Mouse (Mus musculus): Measurements from ENCODE around the gene Defb43. TPM values are rescaled to one million over a fixed set of nuclear protein-coding genes. Genes with fewer than 3 reads are reported as not detected.

Gene Defb43
- polyA plus RNA-seq, 1 experiment from 2014 or later: not detected

DNA sequence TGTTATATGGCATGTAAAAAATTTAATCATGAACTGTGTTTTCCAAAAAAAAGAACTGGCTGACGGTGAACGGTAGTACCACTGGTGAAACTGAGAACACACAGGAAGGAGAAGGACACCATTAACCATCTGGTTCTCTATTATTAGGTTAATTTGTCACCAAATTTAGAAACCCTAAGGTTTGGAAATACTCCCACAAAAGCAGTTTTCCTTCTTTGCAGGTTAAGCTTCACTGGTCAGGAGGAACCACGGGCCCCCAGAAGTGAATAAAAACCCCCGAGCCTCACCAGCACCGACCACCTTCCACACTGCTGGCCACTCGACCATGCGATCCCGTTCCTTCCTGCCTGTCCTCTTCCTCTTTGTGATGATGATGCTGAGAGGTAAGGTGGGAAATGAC lies 13.8 kb upstream of the Defb43 start, which contains the start of gene Defb47:
TSS of gene Defb47 (plus strand) at position 301 of the 400 bp plus-strand sequence.
- Histone ChIP-seq H3K27me3 (ENCODE audit: control insufficient read depth, insufficient read depth, low read depth, low read length) (no peaks in the 10 kb centered on the region), H3K4me1 (ENCODE audit: control insufficient read depth, insufficient read depth, low read length) (no peaks in the 10 kb centered on the region), H3K27ac (ENCODE audit: low read length) (no peak within 1 kb of the TSS), H3K9ac (ENCODE audit: low read depth, low read length) (no peak within 1 kb of the TSS), H3K4me2 (ENCODE audit: low read length) (no peak within 1 kb of the TSS), H3K36me3 (ENCODE audit: control insufficient read depth, insufficient read depth, low read length) (no peaks in the 10 kb centered on the region), H3K9me3 (replicated peaks; ENCODE audit: control insufficient read depth, low read length, poor library complexity, severe bottlenecking) (no peaks in the 10 kb centered on the region), H3K4me3 (ENCODE audit: low read depth, low read length) (no peak within 1 kb of the TSS)
- ATAC-seq: no peak
- WGBS: 86% methylated on average over 8 of the region's 8 CpGs

DNA sequence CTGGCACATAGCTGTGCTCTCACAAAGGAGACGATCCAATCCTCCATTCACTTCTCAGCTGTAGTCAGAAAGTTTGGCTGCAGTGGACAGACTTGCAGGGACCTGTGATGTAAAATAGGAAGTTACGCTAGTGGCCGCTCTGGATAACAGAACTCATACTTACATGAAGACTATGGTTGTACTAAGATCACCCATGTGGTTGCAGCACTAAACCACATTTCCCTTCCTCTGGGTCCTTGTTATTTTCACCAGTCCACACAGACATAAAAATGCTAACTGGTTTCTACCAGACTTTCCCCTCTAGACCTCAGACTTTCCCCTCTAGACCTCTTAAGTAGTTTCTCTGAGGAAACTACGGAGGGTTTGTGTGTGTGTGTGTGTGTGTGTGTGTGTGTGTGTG lies 12.6 kb upstream of the Defb43 start:
- H3K4me3 ChIP-seq (ENCODE audit: low read depth, low read length): no peak overlapping the region
- no peak overlapping the region for H3K4me2 ChIP-seq (ENCODE audit: low read length)
- H3K9me3 ChIP-seq (replicated peaks; ENCODE audit: control insufficient read depth, low read length, poor library complexity, severe bottlenecking): no peaks in the 10 kb centered on the region
- H3K27ac ChIP-seq (ENCODE audit: low read length): no peak overlapping the region
- no peak overlapping the region for H3K9ac ChIP-seq (ENCODE audit: low read depth, low read length)
- WGBS: 96% methylated on average over 4 of the region's 4 CpGs
- no peak for ATAC-seq
- H3K36me3 ChIP-seq (ENCODE audit: control insufficient read depth, insufficient read depth, low read length): no peaks in the 10 kb centered on the region
- H3K4me1 ChIP-seq (ENCODE audit: control insufficient read depth, insufficient read depth, low read length): no peaks in the 10 kb centered on the region
- no peaks in the 10 kb centered on the region for H3K27me3 ChIP-seq (ENCODE audit: control insufficient read depth, insufficient read depth, low read depth, low read length)

DNA sequence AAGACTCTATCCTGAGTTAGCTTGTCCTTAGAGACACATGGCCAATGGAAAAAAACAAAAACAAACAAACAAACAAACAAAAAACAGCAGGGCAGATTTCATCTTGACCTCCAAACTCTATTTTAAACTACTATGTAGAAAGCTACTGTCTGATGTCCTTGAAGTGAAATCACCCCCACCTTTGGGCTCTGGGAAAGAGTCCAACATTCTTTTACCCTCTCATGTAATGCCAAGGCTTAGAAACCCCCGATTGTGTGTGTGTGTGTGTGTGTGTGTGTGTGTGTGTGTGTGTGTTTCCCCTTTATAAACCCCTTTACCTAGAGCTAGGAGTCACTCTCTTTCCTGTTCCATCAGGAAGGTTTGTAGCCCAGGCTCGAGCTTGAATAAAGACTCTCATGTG lies 9.0 kb upstream of the Defb43 start:
- Histone ChIP-seq H3K4me1 (ENCODE audit: control insufficient read depth, insufficient read depth, low read length) (no peaks in the 10 kb centered on the region), H3K4me2 (ENCODE audit: low read length) (no peak overlapping the region), H3K27me3 (ENCODE audit: control insufficient read depth, insufficient read depth, low read depth, low read length) (no peaks in the 10 kb centered on the region), H3K9ac (ENCODE audit: low read depth, low read length) (no peak overlapping the region), H3K9me3 (replicated peaks; ENCODE audit: control insufficient read depth, low read length, poor library complexity, severe bottlenecking) (no peaks in the 10 kb centered on the region), H3K4me3 (ENCODE audit: low read depth, low read length) (no peak overlapping the region), H3K36me3 (ENCODE audit: control insufficient read depth, insufficient read depth, low read length) (no peaks in the 10 kb centered on the region), H3K27ac (ENCODE audit: low read length) (no peak overlapping the region)
- no peak for ATAC-seq
- WGBS: 76% methylated on average over 2 of the region's 2 CpGs

DNA sequence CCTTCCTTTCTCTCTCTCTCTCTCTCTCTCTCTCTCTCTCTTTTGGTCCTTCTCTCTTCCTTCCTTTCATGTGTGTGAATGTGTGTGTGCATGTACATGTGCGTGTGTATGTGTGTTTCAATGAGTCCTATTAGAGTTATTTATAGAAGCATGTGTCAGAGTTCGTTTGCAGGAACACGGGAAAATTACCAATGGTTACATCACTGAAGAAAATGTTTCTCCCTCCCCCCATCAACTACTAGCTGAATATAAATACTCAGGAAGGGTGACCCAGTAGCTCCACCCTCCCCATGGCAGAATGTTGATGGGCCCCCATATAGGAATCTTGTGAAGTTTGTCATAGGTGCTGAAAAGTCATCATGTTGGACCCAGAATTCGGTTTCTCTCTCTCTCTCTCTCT lies 1.5 kb downstream of the Defb43 start:
- WGBS: 90% methylated on average over 4 of the region's 4 CpGs
- H3K27ac ChIP-seq (ENCODE audit: low read length): no peak overlapping the region
- no peaks in the 10 kb centered on the region for H3K36me3 ChIP-seq (ENCODE audit: control insufficient read depth, insufficient read depth, low read length)
- no peak overlapping the region for H3K4me2 ChIP-seq (ENCODE audit: low read length)
- no peaks in the 10 kb centered on the region for H3K4me1 ChIP-seq (ENCODE audit: control insufficient read depth, insufficient read depth, low read length)
- H3K9me3 ChIP-seq (replicated peaks; ENCODE audit: control insufficient read depth, low read length, poor library complexity, severe bottlenecking): no peaks in the 10 kb centered on the region
- H3K27me3 ChIP-seq (ENCODE audit: control insufficient read depth, insufficient read depth, low read depth, low read length): no peaks in the 10 kb centered on the region
- H3K4me3 ChIP-seq (ENCODE audit: low read depth, low read length): no peak overlapping the region
- ATAC-seq: no peak
- H3K9ac ChIP-seq (ENCODE audit: low read depth, low read length): no peak overlapping the region

DNA sequence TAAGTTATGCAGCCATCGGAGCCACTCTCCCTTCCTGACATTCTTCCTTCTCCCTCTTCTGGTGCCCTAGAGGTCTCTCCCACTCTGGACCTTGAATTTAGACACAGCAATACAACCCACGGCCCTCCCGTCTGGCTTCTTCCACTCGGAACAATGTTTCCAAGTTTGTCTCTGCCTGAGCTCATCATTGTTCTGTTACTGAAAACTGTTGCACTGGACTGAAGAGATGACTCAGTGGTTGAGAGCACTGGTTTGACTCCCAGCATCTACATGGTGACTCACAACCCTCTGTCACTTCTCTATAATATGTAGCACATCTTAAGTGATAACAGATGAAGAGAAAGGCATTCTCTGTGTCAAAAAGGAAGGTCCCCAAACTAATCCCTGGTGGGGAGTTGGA lies 3.1 kb downstream of the Defb43 start:
- H3K9me3 ChIP-seq (replicated peaks; ENCODE audit: control insufficient read depth, low read length, poor library complexity, severe bottlenecking): no peaks in the 10 kb centered on the region
- no peak overlapping the region for H3K4me2 ChIP-seq (ENCODE audit: low read length)
- no peak for ATAC-seq
- H3K27me3 ChIP-seq (ENCODE audit: control insufficient read depth, insufficient read depth, low read depth, low read length): no peaks in the 10 kb centered on the region
- H3K36me3 ChIP-seq (ENCODE audit: control insufficient read depth, insufficient read depth, low read length): no peaks in the 10 kb centered on the region
- H3K4me3 ChIP-seq (ENCODE audit: low read depth, low read length): no peak overlapping the region
- no peak overlapping the region for H3K9ac ChIP-seq (ENCODE audit: low read depth, low read length)
- 88% methylated on average over 4 of the region's 4 CpGs for WGBS
- H3K4me1 ChIP-seq (ENCODE audit: control insufficient read depth, insufficient read depth, low read length): no peaks in the 10 kb centered on the region
- no peak overlapping the region for H3K27ac ChIP-seq (ENCODE audit: low read length)

DNA sequence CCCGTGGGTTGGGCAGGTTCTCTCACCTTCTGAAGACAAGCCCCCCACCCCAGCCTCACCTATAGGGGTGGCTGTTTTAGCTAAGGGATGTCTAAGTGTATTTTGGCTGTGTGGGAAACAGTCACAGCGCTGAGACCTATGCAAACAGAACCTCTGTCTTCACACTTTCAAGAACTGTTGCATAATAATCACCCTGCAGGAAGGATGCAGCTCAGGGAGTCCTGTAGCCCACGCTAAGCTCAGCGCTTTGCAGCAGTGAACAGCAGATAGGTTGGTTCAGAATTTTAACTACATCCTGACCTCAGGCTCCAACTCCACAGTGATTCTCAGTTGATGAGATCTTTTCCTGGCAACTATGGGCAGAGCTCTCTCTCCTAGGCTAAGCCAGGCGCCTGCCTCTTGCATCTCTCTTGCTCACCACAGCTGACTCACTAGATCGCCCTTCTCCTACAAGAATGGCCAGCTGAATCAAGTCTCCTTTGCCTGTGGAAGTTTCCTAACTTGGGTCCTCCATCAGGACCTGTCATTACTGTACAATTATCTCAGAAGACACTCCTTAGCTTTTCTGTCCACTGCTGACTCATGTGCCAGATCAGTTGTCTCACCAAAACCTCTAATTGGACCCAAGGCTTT lies 9.1 kb downstream of the Defb43 start:
- no peaks in the 10 kb centered on the region for H3K4me1 ChIP-seq (ENCODE audit: control insufficient read depth, insufficient read depth, low read length)
- no peak overlapping the region for H3K4me3 ChIP-seq (ENCODE audit: low read depth, low read length)
- H3K9ac ChIP-seq (ENCODE audit: low read depth, low read length): no peak overlapping the region
- ATAC-seq: no peak
- no peak overlapping the region for H3K27ac ChIP-seq (ENCODE audit: low read length)
- H3K9me3 ChIP-seq (replicated peaks; ENCODE audit: control insufficient read depth, low read length, poor library complexity, severe bottlenecking): no peaks in the 10 kb centered on the region
- no peaks in the 10 kb centered on the region for H3K27me3 ChIP-seq (ENCODE audit: control insufficient read depth, insufficient read depth, low read depth, low read length)
- WGBS: 64% methylated on average over 6 of the region's 6 CpGs
- no peak overlapping the region for H3K4me2 ChIP-seq (ENCODE audit: low read length)
- no peaks in the 10 kb centered on the region for H3K36me3 ChIP-seq (ENCODE audit: control insufficient read depth, insufficient read depth, low read length)

DNA sequence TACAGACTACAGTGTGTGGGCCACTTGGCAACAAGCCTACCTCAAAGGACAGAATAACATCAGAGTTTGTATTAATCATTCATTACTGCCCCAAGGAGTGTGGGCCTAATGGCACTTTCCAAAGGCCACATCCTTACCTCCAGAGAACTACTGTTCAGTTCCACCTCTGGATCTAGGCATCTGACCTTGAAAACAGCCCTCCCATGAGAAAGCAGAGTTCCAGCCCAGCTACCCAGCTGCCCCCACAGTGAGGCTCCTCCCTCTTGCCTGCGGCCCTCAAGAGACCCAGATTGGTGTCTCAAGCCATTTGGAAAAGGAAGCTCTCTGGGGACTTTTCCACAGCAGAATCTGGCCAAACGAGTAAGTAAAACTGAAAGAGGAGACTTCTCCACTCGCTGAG lies 35.1 kb downstream of the Defb43 start, which contains the start of gene Defb42:
TSS of gene Defb42 (plus strand) at position 301 of the 400 bp plus-strand sequence.
- H3K4me3 ChIP-seq (ENCODE audit: low read depth, low read length): no peak within 1 kb of the TSS
- 77% methylated on average over 3 of the region's 3 CpGs for WGBS
- no peaks in the 10 kb centered on the region for H3K27me3 ChIP-seq (ENCODE audit: control insufficient read depth, insufficient read depth, low read depth, low read length)
- ATAC-seq: no peak
- no peaks in the 10 kb centered on the region for H3K36me3 ChIP-seq (ENCODE audit: control insufficient read depth, insufficient read depth, low read length)
- H3K9me3 ChIP-seq (replicated peaks; ENCODE audit: control insufficient read depth, low read length, poor library complexity, severe bottlenecking): no peaks in the 10 kb centered on the region
- no peaks in the 10 kb centered on the region for H3K4me1 ChIP-seq (ENCODE audit: control insufficient read depth, insufficient read depth, low read length)
- H3K9ac ChIP-seq (ENCODE audit: low read depth, low read length): no peak within 1 kb of the TSS
- H3K4me2 ChIP-seq (ENCODE audit: low read length): no peak within 1 kb of the TSS
- no peak within 1 kb of the TSS for H3K27ac ChIP-seq (ENCODE audit: low read length)

DNA sequence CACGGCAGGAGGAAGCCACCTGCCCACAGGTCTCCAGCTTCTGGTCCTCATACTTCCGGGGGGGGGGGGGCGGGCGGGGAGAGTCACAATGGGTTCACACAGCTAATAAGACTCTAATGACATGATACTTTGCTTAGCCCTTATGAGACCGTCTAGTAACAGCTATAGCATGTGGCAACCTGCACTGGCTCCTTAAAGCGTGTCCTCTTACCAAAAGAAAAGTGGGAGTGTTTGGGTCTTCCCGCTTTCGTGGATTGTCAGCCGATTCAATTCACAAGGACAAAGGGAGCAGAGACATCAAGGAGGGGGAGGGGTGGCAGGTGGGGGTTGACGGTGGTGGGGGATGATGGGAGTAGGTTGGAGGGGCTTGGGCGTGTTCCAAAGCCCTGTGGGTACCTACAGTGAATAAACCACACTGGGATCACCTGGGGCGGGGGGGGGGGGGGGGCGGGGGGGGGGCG lies 38.4 kb downstream of the Defb43 start, which contains the start of gene Defb30:
TSS of gene Defb30 (minus strand) at position 51 of the 461 bp plus-strand sequence.
- WGBS: 65% methylated on average over 11 of the region's 14 CpGs
- no peaks in the 10 kb centered on the region for H3K36me3 ChIP-seq (ENCODE audit: control insufficient read depth, insufficient read depth, low read length)
- no peak within 1 kb of the TSS for H3K9ac ChIP-seq (ENCODE audit: low read depth, low read length)
- ATAC-seq: no peak
- no peaks in the 10 kb centered on the region for H3K9me3 ChIP-seq (replicated peaks; ENCODE audit: control insufficient read depth, low read length, poor library complexity, severe bottlenecking)
- no peak within 1 kb of the TSS for H3K4me3 ChIP-seq (ENCODE audit: low read depth, low read length)
- H3K4me1 ChIP-seq (ENCODE audit: control insufficient read depth, insufficient read depth, low read length): no peaks in the 10 kb centered on the region
- H3K4me2 ChIP-seq (ENCODE audit: low read length): no peak within 1 kb of the TSS
- H3K27ac ChIP-seq (ENCODE audit: low read length): no peak within 1 kb of the TSS
- H3K27me3 ChIP-seq (ENCODE audit: control insufficient read depth, insufficient read depth, low read depth, low read length): no peaks in the 10 kb centered on the region

DNA sequence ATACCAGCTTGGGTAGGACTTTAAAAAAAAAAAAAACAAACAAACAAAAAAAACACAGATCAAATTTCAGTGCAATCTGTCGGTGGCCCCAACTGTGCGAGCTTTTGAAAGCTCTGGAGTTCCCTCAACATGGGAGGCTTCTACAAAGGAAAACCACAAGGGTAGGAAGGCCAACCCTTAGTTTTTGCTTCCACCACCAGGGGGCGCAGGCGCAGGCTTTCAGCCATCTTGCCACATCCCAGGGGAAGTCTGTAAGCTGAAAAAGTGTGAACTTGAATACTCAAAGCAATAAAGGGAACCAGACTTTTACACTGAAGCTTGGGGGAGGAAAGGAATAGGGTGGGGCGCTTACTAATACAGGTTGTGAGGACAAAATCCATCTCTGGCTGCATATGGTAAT lies 39.2 kb downstream of the Defb43 start:
- H3K4me1 ChIP-seq (ENCODE audit: control insufficient read depth, insufficient read depth, low read length): no peaks in the 10 kb centered on the region
- H3K4me2 ChIP-seq (ENCODE audit: low read length): no peak overlapping the region
- no peaks in the 10 kb centered on the region for H3K9me3 ChIP-seq (replicated peaks; ENCODE audit: control insufficient read depth, low read length, poor library complexity, severe bottlenecking)
- 42% methylated on average over 5 of the region's 5 CpGs for WGBS
- no peaks in the 10 kb centered on the region for H3K27me3 ChIP-seq (ENCODE audit: control insufficient read depth, insufficient read depth, low read depth, low read length)
- no peak overlapping the region for H3K27ac ChIP-seq (ENCODE audit: low read length)
- no peak overlapping the region for H3K4me3 ChIP-seq (ENCODE audit: low read depth, low read length)
- H3K9ac ChIP-seq (ENCODE audit: low read depth, low read length): no peak overlapping the region
- no peak for ATAC-seq
- no peaks in the 10 kb centered on the region for H3K36me3 ChIP-seq (ENCODE audit: control insufficient read depth, insufficient read depth, low read length)
